Comparison of ENCODE assay signal across 19 mouse cellular contexts in the genomic region with DNA sequence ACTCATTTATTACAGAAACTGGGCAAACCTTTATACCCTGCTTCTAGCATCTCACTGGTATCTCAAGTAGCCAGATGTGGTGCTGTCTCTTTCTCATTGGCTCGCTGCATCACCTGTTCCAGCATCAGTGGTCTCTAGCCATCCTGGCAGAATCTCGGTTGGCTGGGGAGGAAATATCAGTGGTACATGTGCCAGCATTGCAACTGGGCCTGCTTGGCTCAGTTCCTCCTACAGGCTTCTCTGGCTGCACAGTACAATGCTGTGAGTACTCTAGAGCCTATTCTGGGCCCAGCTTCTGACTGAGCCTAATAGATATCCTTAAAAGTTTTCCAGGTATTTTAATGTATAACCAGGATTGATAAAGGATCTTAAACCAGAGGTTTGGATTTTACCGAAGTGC.
DNase-seq lines count a peak whose midpoint lies in the region; TF ChIP-seq lines count a peak whose summit lies in the region.
"Had no signal": no experiment of that assay in that cellular context is flagged by ENCODE, and none has a peak within 500 bp of the region (broad histone marks: within the 10 kb centered on the region; RNA-seq: fewer than 3 reads in every experiment).

No protein-coding gene starts in this region.

- H3K27ac ChIP-seq in layer of hippocampus, adult 2 months = no peak overlapping the region
- H3K27ac ChIP-seq: forebrain, embryonic 10.5 days; forebrain, embryonic 13.5 days; heart, embryonic 15.5 days; hindbrain, embryonic 10.5 days; hindbrain, embryonic 14.5 days had no signal

- no peak overlapping the region for H3K4me3 ChIP-seq in layer of hippocampus, adult 2 months
- H3K4me3 ChIP-seq: forebrain, embryonic 10.5 days; forebrain, embryonic 13.5 days; heart, embryonic 12.5 days; heart, embryonic 15.5 days; hindbrain, embryonic 10.5 days had no signal

- peak; percentile 30 to 50 for DNase-seq in cerebellum, postnatal 25 days
- no peak for DNase-seq in cerebellum, adult 8-10 months
- DNase-seq in layer of hippocampus, adult 2 months (ENCODE audit: low spot score in 2 of 2) = peak in 1 of 2 experiments; percentile 28
- no peak for DNase-seq in layer of hippocampus, adult 11-12 months (ENCODE audit: low spot score)
- peak; percentile 18 for DNase-seq in left cerebral cortex, postnatal 4 days
- DNase-seq in left cerebral cortex, postnatal 14 days (ENCODE audit: low spot score in 2 of 2) = no peak
- no peak for DNase-seq in Muller cell, postnatal 12 days (ENCODE audit: inconsistent ontology term)
- DNase-seq: adrenal gland, postnatal 10 days; adrenal gland, postnatal 36 days; gastrocnemius, postnatal 10 days; gastrocnemius, postnatal 36 days; heart, postnatal 10 days; heart, postnatal 36 days had no signal

- intact Hi-C loops in left cerebral cortex, postnatal 4 days (cut with DNase I) = no loop called here
- intact Hi-C loops in left cerebral cortex, postnatal 14 days (cut with DNase I) = no loop called here

- TF ChIP-seq CTCF in layer of hippocampus, adult 2 months (conservative IDR thresholded peaks at IDR 0.05) = peak; percentile 25

Comparison
In these comparisons a context has a peak if more than half of its experiments do, and no peak if none do; other contexts are left out.
1. DNase-seq: peak in cerebellum, postnatal 25 days (2 of 2) and left cerebral cortex, postnatal 4 days (single experiment); none in cerebellum, adult 8-10 months (single experiment), layer of hippocampus, adult 11-12 months (single experiment), left cerebral cortex, postnatal 14 days (0 of 2) and Muller cell, postnatal 12 days (single experiment).